Mouse (Mus musculus): Measurements from ENCODE around the gene Col6a6.

GRCm38 (mm10) chr9:105758861-105759260, 69.1 kb downstream of the Col6a6 start:
- TF ChIP-seq CTCF (conservative IDR thresholded peaks at IDR 0.05; ENCODE audit: insufficient read depth, insufficient read length, low read depth, low read length) (no peak), POLR2A (IDR thresholded peaks at IDR 0.05; ENCODE audit: low read depth, low read length) (no peak)
